In the genomic region with DNA sequence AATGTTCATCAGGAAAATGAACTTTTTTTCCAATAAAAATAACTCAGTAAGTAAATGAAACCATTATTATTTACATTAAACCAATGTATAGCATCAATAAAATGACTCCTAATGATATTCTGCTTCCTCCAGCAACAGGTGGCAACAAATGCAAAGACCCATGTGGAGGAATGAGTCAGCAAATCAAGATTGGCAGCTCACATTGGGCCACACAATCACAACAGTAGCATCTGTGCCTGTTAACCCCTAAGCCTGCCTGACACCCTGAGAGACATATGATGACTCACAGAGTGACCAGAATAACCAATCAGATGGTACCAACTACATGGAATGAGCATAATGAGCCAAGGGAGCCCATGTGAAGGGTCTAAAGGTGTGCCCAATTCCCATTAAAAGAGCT, we compare ENCODE assay signal across 28 mouse cellular contexts.
"Had no signal": no experiment of that assay in that cellular context is flagged by ENCODE, and none has a peak within 500 bp of the region (broad histone marks: within the 10 kb centered on the region; RNA-seq: fewer than 3 reads in every experiment).

No protein-coding gene starts in this region.

- H3K4me3 ChIP-seq: gastrocnemius, adult 2 months; heart, embryonic 10.5 days; heart, embryonic 13.5 days; heart, embryonic 15.5 days; hindbrain, embryonic 10.5 days; hindbrain, embryonic 12.5 days; intestine, embryonic 15.5 days; layer of hippocampus, adult 2 months; left cerebral cortex, adult 2 months; limb, embryonic 10.5 days; limb, embryonic 12.5 days; liver, embryonic 13.5 days; liver, embryonic 15.5 days had no signal

- H3K27me3 ChIP-seq: heart, embryonic 13.5 days; heart, embryonic 15.5 days; hindbrain, embryonic 12.5 days; intestine, embryonic 15.5 days; limb, embryonic 12.5 days; liver, embryonic 13.5 days; liver, embryonic 15.5 days had no signal

- H3K4me1 ChIP-seq: heart, embryonic 15.5 days; hindbrain, embryonic 10.5 days; hindbrain, embryonic 12.5 days; intestine, embryonic 15.5 days; limb, embryonic 10.5 days; limb, embryonic 12.5 days; liver, embryonic 13.5 days; liver, embryonic 15.5 days had no signal

- H3K9me3 ChIP-seq: heart, embryonic 10.5 days; heart, embryonic 13.5 days; heart, embryonic 15.5 days; hindbrain, embryonic 10.5 days; hindbrain, embryonic 12.5 days; intestine, embryonic 15.5 days; limb, embryonic 10.5 days; limb, embryonic 12.5 days; liver, embryonic 13.5 days; liver, embryonic 15.5 days had no signal

- H3K9ac ChIP-seq: heart, embryonic 13.5 days; heart, embryonic 15.5 days; hindbrain, embryonic 12.5 days; hindbrain, embryonic 14.5 days; intestine, embryonic 15.5 days; limb, embryonic 12.5 days; liver, embryonic 13.5 days; liver, embryonic 15.5 days had no signal

- H3K27ac ChIP-seq: gastrocnemius, adult 2 months; heart, embryonic 10.5 days; heart, embryonic 13.5 days; heart, embryonic 15.5 days; hindbrain, embryonic 10.5 days; hindbrain, embryonic 12.5 days; hindbrain, embryonic 14.5 days; intestine, embryonic 15.5 days; layer of hippocampus, adult 2 months; left cerebral cortex, adult 2 months; limb, embryonic 10.5 days; limb, embryonic 12.5 days; liver, embryonic 13.5 days; liver, embryonic 15.5 days had no signal

- ATAC-seq: hindbrain, embryonic 16.5 days; inflammation-experienced regulatory T-cells, adult 6 months; intestine, embryonic 15.5 days; intestine, postnatal 0 days had no signal

- DNase-seq: gastrocnemius, adult 2 months; gastrocnemius, postnatal 10 days; gastrocnemius, postnatal 25 days; heart, adult 18-20 months; heart, postnatal 4 days; kidney, adult 18-20 months; kidney, adult 8-10 months; kidney, postnatal 10 days; kidney, postnatal 25 days; kidney, postnatal 4 days; liver; liver, embryonic 13.5 days had no signal

- H3K4me2 ChIP-seq: heart, embryonic 13.5 days; heart, embryonic 15.5 days; hindbrain, embryonic 12.5 days; hindbrain, embryonic 14.5 days; intestine, embryonic 15.5 days; limb, embryonic 12.5 days; liver, embryonic 11.5 days; liver, embryonic 13.5 days; liver, embryonic 15.5 days had no signal

- H3K36me3 ChIP-seq: heart, embryonic 10.5 days; heart, embryonic 13.5 days; heart, embryonic 15.5 days; hindbrain, embryonic 10.5 days; hindbrain, embryonic 12.5 days; intestine, embryonic 15.5 days; limb, embryonic 10.5 days; limb, embryonic 12.5 days; liver, embryonic 13.5 days; liver, embryonic 15.5 days had no signal
